Mouse (Mus musculus) limb, embryonic 15.5 days (tissue): ENCODE measurements around the gene Myl4. TPM values are rescaled to one million over a fixed set of nuclear protein-coding genes. Genes with fewer than 3 reads are reported as not detected.
"Not testable (repeated sequence)": the region's sequence is repeated elsewhere in the genome, so short reads cannot be mapped to it uniquely, and the experiment has no call there.

Experiments used
- ATAC-seq: fragments of 200-750 bp; cut with Nextera tagmentation; 2 replicates; pipeline ENCODE4 v1.8.0; 2017; ENCODE audit warnings: low read depth, moderate TSS enrichment; ENCODE audit not compliant: insufficient number of reproducible peaks, low FRiP score, low TSS enrichment
- H3K27ac ChIP-seq: fragments of 300-500 bp; sonication (generic); 2 replicates; pipeline ENCODE4 v1.5.1; 2015; ENCODE audit warnings: moderate library complexity, mild to moderate bottlenecking, inconsistent platforms
- H3K27me3 ChIP-seq: fragments of 300-500 bp; sonication (generic); 2 replicates; pipeline ENCODE4 v1.6.1; 2015; ENCODE audit warnings: inconsistent platforms
- H3K36me3 ChIP-seq: fragments of 300-500 bp; sonication (generic); 2 replicates; pipeline ENCODE4 v1.6.1; 2015; ENCODE audit warnings: inconsistent platforms
- H3K4me1 ChIP-seq: fragments of 300-500 bp; sonication (generic); 2 replicates; pipeline ENCODE4 v1.6.1; 2015; ENCODE audit warnings: inconsistent platforms
- H3K4me2 ChIP-seq: fragments of 300-500 bp; sonication (generic); 2 replicates; pipeline ENCODE4 v1.6.1; 2015; ENCODE audit warnings: mild to moderate bottlenecking, inconsistent platforms
- H3K4me3 ChIP-seq: fragments of 300-500 bp; sonication (generic); 2 replicates; pipeline ENCODE4 v1.5.1; 2015; ENCODE audit warnings: mild to moderate bottlenecking, inconsistent platforms
- H3K9ac ChIP-seq: fragments of 300-500 bp; sonication (generic); 2 replicates; pipeline ENCODE4 v1.6.1; 2015; ENCODE audit warnings: inconsistent platforms
- H3K9me3 ChIP-seq: fragments of 300-500 bp; sonication (generic); 2 replicates; pipeline ENCODE4 v1.6.1; 2016; ENCODE audit warnings: inconsistent platforms
- WGBS: fragments of 180-500 bp; shearing (Covaris S2); methylation state at CpG from one replicate; pipeline ENCODE4 v1.1.7; 2015; 5-methylcytosine and 5-hydroxymethylcytosine counted together
- polyA plus RNA-seq: library from polyadenylated mRNA; unstranded; fragments of >200 nt; fragmentation: Nextera tagmentation; extraction: Ambion mirVana; gene quantifications from 2 replicates; pipeline ENCODE4 v1.2.1, GENCODE M21; 2015

Gene Myl4
- 131 and 324 TPM in 2 replicates for polyA plus RNA-seq

- no peaks in the 10 kb centered on the region for H3K27me3 ChIP-seq
- peak; percentile 94 for ATAC-seq
- H3K4me3 ChIP-seq, result peak within 1 kb of the TSS; percentile 85
- H3K4me2 ChIP-seq, result peak within 1 kb of the TSS; percentile 61
- no peaks in the 10 kb centered on the region; the same call in 1 of the 2 replicates for H3K36me3 ChIP-seq
- under 1% methylated on average over 35 of the region's 35 CpGs for WGBS
- H3K9ac ChIP-seq, result peak within 1 kb of the TSS; percentile 95
- H3K4me1 ChIP-seq, result no peaks in the 10 kb centered on the region
- peak within 1 kb of the TSS; percentile 89 for H3K27ac ChIP-seq
- H3K9me3 ChIP-seq, result no peaks in the 10 kb centered on the region
Measured at GRCm38 (mm10) chr11:104550406-104550974, at the start of gene Myl4, which contains the start of gene Cdc27. Gene Myl4, plus strand, starts transcription at chr11:104550663. Gene Cdc27, minus strand, starts transcription at chr11:104550620.

DNA sequence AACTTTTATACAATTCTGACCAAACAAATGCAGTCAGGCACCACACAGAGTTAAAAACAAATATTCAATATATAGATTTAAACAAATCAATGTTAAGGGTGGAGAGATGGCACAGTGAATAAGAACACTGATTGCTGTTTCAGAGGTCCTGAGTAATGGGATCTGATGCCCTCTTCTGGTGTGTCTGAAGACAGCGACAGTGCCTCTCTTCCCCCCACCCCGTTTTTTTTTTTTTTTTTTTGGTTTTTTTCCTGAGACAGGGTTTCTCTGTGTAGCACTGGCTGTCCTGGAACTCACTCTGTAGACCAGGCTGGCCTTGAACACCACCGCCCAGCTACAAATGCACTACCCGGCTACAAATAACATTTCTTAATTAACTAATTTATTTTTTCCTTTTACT, 42.0 kb upstream of the Myl4 start:
- no peak overlapping the region for H3K9ac ChIP-seq
- H3K4me2 ChIP-seq, result no peak overlapping the region
- peaks cover 72% of the 10 kb centered on the region for H3K36me3 ChIP-seq
- H3K4me3 ChIP-seq, result no peak overlapping the region
- H3K9me3 ChIP-seq, result no peaks in the 10 kb centered on the region
- ATAC-seq, result no peak
- no peaks in the 10 kb centered on the region for H3K27me3 ChIP-seq
- H3K27ac ChIP-seq, result no peak overlapping the region
- WGBS, result 85% methylated on average over 4 of the region's 4 CpGs
- H3K4me1 ChIP-seq, result no peaks in the 10 kb centered on the region

DNA sequence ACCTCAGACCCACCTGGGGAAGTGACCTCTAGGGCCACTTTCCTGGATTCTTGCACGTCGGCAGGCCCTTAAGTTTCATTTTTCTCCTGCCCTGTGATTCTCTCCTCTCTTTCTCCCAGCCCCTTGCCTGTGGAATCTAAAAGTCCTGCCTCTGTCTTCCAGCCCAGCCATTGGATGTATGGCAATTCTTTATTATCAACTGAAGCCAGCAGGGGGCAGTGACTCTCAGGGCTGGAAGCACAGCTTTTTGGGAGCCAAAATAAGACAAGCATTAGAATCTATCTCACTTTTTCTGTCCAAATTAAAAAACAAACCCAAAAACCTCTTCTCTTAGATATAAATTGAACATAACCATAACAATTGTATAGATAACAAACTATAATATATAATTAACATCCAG, 39.9 kb upstream of the Myl4 start:
- Histone ChIP-seq H3K36me3 (peaks cover 74% of the 10 kb centered on the region), H3K27me3 (no peaks in the 10 kb centered on the region), H3K4me3 (no peak overlapping the region), H3K4me2 (no peak overlapping the region), H3K9ac (no peak overlapping the region), H3K27ac (no peak overlapping the region), H3K9me3 (no peaks in the 10 kb centered on the region), H3K4me1 (no peaks in the 10 kb centered on the region)
- ATAC-seq, result no peak
- 91% methylated on average over 2 of the region's 2 CpGs for WGBS

GRCm38 (mm10) chr11:104512436-104512835, 38.0 kb upstream of the Myl4 start:
- H3K4me1 ChIP-seq, result no peaks in the 10 kb centered on the region
- no peaks in the 10 kb centered on the region for H3K9me3 ChIP-seq
- no peak overlapping the region for H3K4me2 ChIP-seq
- H3K27me3 ChIP-seq, result no peaks in the 10 kb centered on the region
- H3K27ac ChIP-seq, result no peak overlapping the region
- H3K36me3 ChIP-seq, result peaks cover 77% of the 10 kb centered on the region
- no peak overlapping the region for H3K9ac ChIP-seq
- WGBS, result 93% methylated on average over 4 of the region's 4 CpGs
- ATAC-seq, result no peak
- H3K4me3 ChIP-seq, result no peak overlapping the region

- peaks cover 57% of the 10 kb centered on the region for H3K36me3 ChIP-seq
- WGBS, result 94% methylated on average over 6 of the region's 6 CpGs
Measured at GRCm38 (mm10) chr11:104525935-104526334, 24.5 kb upstream of the Myl4 start.

DNA sequence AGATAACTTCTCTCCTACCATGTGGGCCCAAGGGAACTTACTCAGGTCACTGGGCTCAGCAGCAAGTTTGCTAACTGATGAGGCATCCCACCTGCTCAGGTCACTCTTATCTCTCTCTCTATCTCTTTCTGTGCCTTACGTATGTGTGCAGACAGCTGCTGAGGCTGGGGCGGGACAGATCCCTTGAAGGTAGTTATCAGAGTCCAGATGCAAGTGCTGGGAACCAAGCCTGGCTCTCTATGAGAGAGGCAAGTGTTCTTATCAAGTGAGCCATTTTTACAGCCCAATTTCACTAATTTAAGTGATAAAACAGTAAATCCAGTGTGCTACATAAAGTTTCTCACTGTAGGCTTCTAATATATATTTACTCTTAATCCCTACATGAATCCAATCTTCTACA, 13.6 kb upstream of the Myl4 start:
- ATAC-seq, result no peak
- peaks cover 26% of the 10 kb centered on the region for H3K36me3 ChIP-seq
- H3K27ac ChIP-seq, result no peak overlapping the region
- H3K9ac ChIP-seq, result no peak overlapping the region
- no peak overlapping the region for H3K4me2 ChIP-seq
- no peaks in the 10 kb centered on the region for H3K27me3 ChIP-seq
- no peaks in the 10 kb centered on the region for H3K9me3 ChIP-seq
- H3K4me1 ChIP-seq, result no peaks in the 10 kb centered on the region
- no peak overlapping the region for H3K4me3 ChIP-seq
- 85% methylated on average over 2 of the region's 2 CpGs for WGBS

More at GRCm38 (mm10) chr11:104525935-104526334, 24.5 kb upstream of the Myl4 start:
- no peak for ATAC-seq
- Histone ChIP-seq H3K9ac (no peak overlapping the region), H3K9me3 (no peaks in the 10 kb centered on the region), H3K4me1 (no peaks in the 10 kb centered on the region), H3K27ac (no peak overlapping the region), H3K4me3 (no peak overlapping the region), H3K27me3 (no peaks in the 10 kb centered on the region), H3K4me2 (no peak overlapping the region)

- no peak overlapping the region for H3K27ac ChIP-seq
- H3K4me2 ChIP-seq, result no peak overlapping the region
- no peaks in the 10 kb centered on the region for H3K4me1 ChIP-seq
- 93% methylated on average over 2 of the region's 2 CpGs for WGBS
- H3K9me3 ChIP-seq, result no peaks in the 10 kb centered on the region
- no peak overlapping the region for H3K9ac ChIP-seq
- H3K4me3 ChIP-seq, result no peak overlapping the region
- no peaks in the 10 kb centered on the region for H3K27me3 ChIP-seq
- H3K36me3 ChIP-seq, result peaks cover 19% of the 10 kb centered on the region
- no peak for ATAC-seq
Measured at GRCm38 (mm10) chr11:104537945-104538555, 12.4 kb upstream of the Myl4 start.

DNA sequence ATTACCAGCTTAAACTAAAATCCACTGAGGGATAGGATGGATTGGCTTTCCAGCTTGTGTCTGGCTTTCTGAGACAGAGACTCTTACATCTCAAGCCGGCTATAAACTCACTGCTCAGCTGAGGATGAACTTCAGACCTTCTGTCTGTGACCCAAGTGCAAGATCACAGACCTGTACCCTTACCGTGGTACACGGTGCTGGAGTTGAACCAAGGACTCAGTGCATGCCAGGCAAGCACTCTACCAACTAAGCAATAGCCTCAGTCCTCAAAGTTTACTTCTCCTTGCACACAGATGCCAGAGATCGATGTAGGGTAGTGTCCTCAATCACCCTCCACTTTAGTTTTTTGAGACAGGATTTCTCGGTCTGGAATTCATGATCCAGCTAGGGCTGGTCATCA, 10.7 kb upstream of the Myl4 start:
- Histone ChIP-seq H3K9me3 (no peaks in the 10 kb centered on the region), H3K4me3 (no peak overlapping the region), H3K27ac (no peak overlapping the region), H3K27me3 (no peaks in the 10 kb centered on the region), H3K4me2 (no peak overlapping the region), H3K9ac (no peak overlapping the region), H3K36me3 (peaks cover 4% of the 10 kb centered on the region; the same call in 1 of the 2 replicates), H3K4me1 (no peaks in the 10 kb centered on the region)
- no peak for ATAC-seq
- WGBS, result 94% methylated on average over 5 of the region's 5 CpGs

DNA sequence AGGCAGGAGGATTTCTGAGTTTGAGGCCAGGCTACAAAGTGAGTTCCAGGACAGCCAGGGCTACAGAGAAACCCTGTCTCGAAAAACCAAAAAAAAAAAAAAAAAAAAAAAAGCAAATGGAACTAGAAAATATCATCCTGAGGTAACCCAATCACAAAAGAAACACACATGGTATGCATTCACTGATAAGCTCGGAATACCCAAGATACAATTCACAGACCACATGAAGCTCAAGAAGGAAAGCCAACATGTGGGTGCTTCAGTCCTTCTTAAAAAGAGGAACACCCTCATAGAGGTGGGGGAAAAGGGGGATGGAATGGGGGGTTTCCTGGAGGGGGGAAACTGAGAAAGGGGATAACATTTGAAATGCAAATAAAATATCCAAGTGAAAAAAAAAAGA, 7.1 kb upstream of the Myl4 start:
- WGBS, result 91% methylated on average over 2 of the region's 2 CpGs
- not testable (repeated sequence) for H3K4me3 ChIP-seq, H3K9ac ChIP-seq, ATAC-seq, H3K4me2 ChIP-seq, H3K9me3 ChIP-seq, H3K4me1 ChIP-seq, H3K36me3 ChIP-seq, H3K27me3 ChIP-seq, H3K27ac ChIP-seq

GRCm38 (mm10) chr11:104544507-104544906, 6.0 kb upstream of the Myl4 start:
- H3K4me3 ChIP-seq, result no peak overlapping the region
- 89% methylated on average over 2 of the region's 2 CpGs for WGBS
- H3K36me3 ChIP-seq, result peaks cover 4% of the 10 kb centered on the region
- H3K4me1 ChIP-seq, result 0 out of 2 replicates have a peak, but pooled peaks cover 2% of the 10 kb centered on the region
- no peak overlapping the region for H3K9ac ChIP-seq
- H3K4me2 ChIP-seq, result no peak overlapping the region
- H3K9me3 ChIP-seq, result no peaks in the 10 kb centered on the region
- H3K27ac ChIP-seq, result 0 out of 2 replicates have a peak overlapping the region, but pooled peaks have one; percentile 27
- ATAC-seq, result no peak
- no peaks in the 10 kb centered on the region for H3K27me3 ChIP-seq

DNA sequence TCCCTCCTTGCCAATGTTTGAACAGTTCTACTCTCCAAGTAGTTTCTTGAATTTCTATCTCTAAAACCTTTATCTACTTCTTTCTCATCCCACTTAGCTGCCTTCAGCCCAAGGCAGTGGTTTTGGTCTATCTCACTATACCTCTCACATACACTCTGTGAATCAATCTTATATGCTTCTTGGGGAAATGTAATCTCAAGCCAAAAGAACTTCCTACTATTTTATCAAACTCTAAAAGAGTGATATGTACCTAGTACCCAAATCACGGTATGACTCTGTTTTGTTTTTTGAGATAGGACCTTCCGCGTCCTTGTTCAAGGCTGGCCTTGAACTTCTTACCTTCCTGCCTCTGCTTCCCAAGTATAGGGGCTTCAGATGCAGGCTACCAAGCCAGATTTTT, 3.0 kb upstream of the Myl4 start:
- 97% methylated on average over 3 of the region's 3 CpGs for WGBS
- Histone ChIP-seq H3K4me1 (0 out of 2 replicates have a peak, but pooled peaks cover 2% of the 10 kb centered on the region), H3K9ac (no peak overlapping the region), H3K27ac (no peak overlapping the region), H3K9me3 (no peaks in the 10 kb centered on the region), H3K27me3 (no peaks in the 10 kb centered on the region), H3K36me3 (no peaks in the 10 kb centered on the region; the same call in 1 of the 2 replicates), H3K4me3 (no peak overlapping the region), H3K4me2 (no peak overlapping the region)
- no peak for ATAC-seq
